ENCODE assay signal across 20 mouse cellular contexts in the genomic region with DNA sequence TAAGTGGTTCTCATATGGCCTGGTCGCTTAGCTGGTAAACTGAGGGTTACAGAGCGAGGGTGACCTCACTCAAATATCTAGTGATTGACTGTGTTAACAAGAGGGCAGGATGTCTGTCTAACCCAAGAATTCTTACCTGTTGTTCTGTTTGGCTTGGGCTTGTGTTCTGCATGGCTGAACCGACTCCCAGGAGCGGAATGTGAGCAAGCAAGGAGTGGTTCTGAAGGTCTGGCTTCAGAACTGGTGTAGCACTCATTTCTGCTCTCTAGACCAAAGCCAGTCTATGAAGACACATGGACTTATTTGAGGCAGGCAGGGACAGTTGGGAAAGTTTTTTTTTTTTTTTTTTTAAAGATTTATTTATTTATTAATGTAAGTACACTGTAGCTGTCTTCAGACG. TPM values are rescaled to one million over a fixed set of nuclear protein-coding genes. Genes with fewer than 3 reads are reported as not detected.
DNase-seq lines count a peak whose midpoint lies in the region; TF ChIP-seq lines count a peak whose summit lies in the region.
"Had no signal": no experiment of that assay in that cellular context is flagged by ENCODE, and none has a peak within 500 bp of the region (broad histone marks: within the 10 kb centered on the region; RNA-seq: fewer than 3 reads in every experiment).

No protein-coding gene starts in this region.

- H3K4me3 ChIP-seq in ES-E14 (ENCODE audit: insufficient read depth in 1 of 2, low read depth in 1 of 2, low read length in 2 of 2, poor library complexity in 1 of 2, severe bottlenecking in 1 of 2) = no peak overlapping the region
- H3K4me3 ChIP-seq: embryonic facial prominence, embryonic 12.5 days; heart, embryonic 15.5 days; hindbrain, embryonic 15.5 days; limb, embryonic 12.5 days; midbrain, embryonic 12.5 days had no signal

- peaks cover 0 to 5% of the 10 kb centered on the region in 2 experiments; a peak in 3 of 4 replicates for H3K4me1 ChIP-seq in ES-E14 (ENCODE audit: control insufficient read depth in 2 of 2, insufficient read depth in 2 of 2, low read length in 2 of 2, poor library complexity in 1 of 2)
- H3K4me1 ChIP-seq: embryonic facial prominence, embryonic 12.5 days; limb, embryonic 12.5 days had no signal

- in situ Hi-C loops in ES-E14 (cut with MboI; ENCODE audit: low sequenced_read_pairs in 2 of 2, unreplicated experiment in 2 of 2) = no loop called here

- DNase-seq in ES-CJ7 (ENCODE audit: low read depth, low spot score) (peak; percentile 31), ES-E14 (ENCODE audit: low read depth, low spot score) (no peak)
- peak; percentile 60 to 64 for DNase-seq in kidney, adult 8-10 months
- peak; percentile 65 for DNase-seq in kidney, postnatal 14 days
- no peak for DNase-seq in left cerebral cortex, adult 18-20 months (ENCODE audit: low spot score in 2 of 2)
- DNase-seq in thymus, postnatal 25 days = no peak
- no peak for DNase-seq in urinary bladder, adult 2 months (ENCODE audit: low spot score)
- DNase-seq: adrenal gland, adult 2 months; cerebellum, adult 18-20 months; cerebellum, postnatal 14 days; gastrocnemius, postnatal 25 days; heart, postnatal 4 days; liver, postnatal 0 days; lung, postnatal 10 days; thymus, postnatal 14 days had no signal

- H3K9me3 ChIP-seq in ES-E14 (ENCODE audit: control insufficient read depth, insufficient read depth, low read depth, low read length) = no peaks in the 10 kb centered on the region
- H3K9me3 ChIP-seq: embryonic facial prominence, embryonic 12.5 days; heart, embryonic 15.5 days; hindbrain, embryonic 15.5 days; limb, embryonic 12.5 days; midbrain, embryonic 12.5 days had no signal

- no peaks in the 10 kb centered on the region for H3K36me3 ChIP-seq in ES-E14 (ENCODE audit: control insufficient read depth, insufficient read depth, low read length, poor library complexity, severe bottlenecking)
- H3K36me3 ChIP-seq: embryonic facial prominence, embryonic 12.5 days; heart, embryonic 15.5 days; hindbrain, embryonic 15.5 days had no signal

- no peak overlapping the region for H3K9ac ChIP-seq in ES-E14 (ENCODE audit: insufficient read depth, low read depth, low read length, poor library complexity, severe bottlenecking)
- H3K9ac ChIP-seq: embryonic facial prominence, embryonic 12.5 days; heart, embryonic 15.5 days; hindbrain, embryonic 15.5 days; limb, embryonic 12.5 days; liver, postnatal 0 days; midbrain, embryonic 12.5 days had no signal

- H3K27ac ChIP-seq in ES-E14 (ENCODE audit: insufficient read depth, low read depth, low read length, poor library complexity, severe bottlenecking) = no peak overlapping the region
- H3K27ac ChIP-seq: embryonic facial prominence, embryonic 12.5 days; heart, embryonic 15.5 days; hindbrain, embryonic 15.5 days; limb, embryonic 12.5 days; midbrain, embryonic 12.5 days had no signal

TF ChIP-seq in ES-E14, 5 proteins besides CTCF, POLR2A, EP300 and RAD21:
- TF ChIP-seq MAFK (IDR thresholded peaks at IDR 0.05; ENCODE audit: insufficient read depth, low read depth, low read length) = no peak
- peak; percentile 34; the same call in 1 of the 2 replicates for TF ChIP-seq ZNF384 (IDR thresholded peaks at IDR 0.05; ENCODE audit: low read depth, low read length)

RNA-seq across cellular contexts. Expression of gene Gsk3b, which starts 30.5 kb away (rescaled TPM):
- total RNA-seq in ES-E14 (2012; rRNA removed) = 15.7 and 19.5 TPM in 2 replicates
- 100 to 1,000 TPM; 172 TPM for total RNA-seq in left cerebral cortex, adult 18-20 months (2021)
- 10.4 and 18.8 TPM in 2 replicates for polyA plus RNA-seq in urinary bladder, adult 2 months (2012; rRNA removed)

Comparison
In these comparisons a context has a peak if more than half of its experiments do, and no peak if none do; other contexts are left out.
1. DNase-seq: peak in ES-CJ7 (single experiment), kidney, adult 8-10 months (2 of 2) and kidney, postnatal 14 days (single experiment); none in ES-E14 (single experiment), left cerebral cortex, adult 18-20 months (0 of 2), thymus, postnatal 25 days (single experiment) and urinary bladder, adult 2 months (single experiment).